Mouse (Mus musculus) stomach, postnatal 0 days (tissue): ENCODE results near the gene Cldn14.

Experiments
- CTCF ChIP-seq: IDR thresholded peaks from 2 replicates; pipeline ENCODE4 v1.5.1; 2016; ENCODE audit warnings: antibody characterized with exemption, low read depth, mild to moderate bottlenecking, moderate library complexity
- EP300 ChIP-seq: optimal IDR thresholded peaks from 2 replicates; pipeline ENCODE3; 2016; ENCODE audit warnings: antibody characterized with exemption

GRCm38 (mm10) chr16:93874841-93875240, 133.8 kb downstream of the Cldn14 start:
- TF ChIP-seq CTCF (no peak), EP300 (no peak)
